Mouse (Mus musculus) B cell, adult 2 months (primary cell): Measurements from ENCODE around the gene Ctf1.

Experiments used
- DNase-seq, 2 experiments: peaks; one replicate each; pipeline ENCODE4 v3.0.0; 2022

The Ctf1 gene

GRCm38 (mm10) chr7:127712461-127713385 is at the start of gene Ctf1:
Gene Ctf1 (plus strand): TSS chr7:127712736.
- DNase-seq = peak; percentile 57 to 66

- no peak for DNase-seq
These were observed 49.6 kb upstream of the Ctf1 start for GRCm38 (mm10) chr7:127662926-127663325.

- DNase-seq = no peak
These were observed 46.4 kb upstream of the Ctf1 start for GRCm38 (mm10) chr7:127666066-127666654.

GRCm38 (mm10) chr7:127666679-127667078 is 45.9 kb upstream of the Ctf1 start:
- no peak for DNase-seq

GRCm38 (mm10) chr7:127667171-127667570 is 45.4 kb upstream of the Ctf1 start:
- DNase-seq = no peak

GRCm38 (mm10) chr7:127671880-127672774 is 40.4 kb upstream of the Ctf1 start:
- DNase-seq = no peak

GRCm38 (mm10) chr7:127672776-127673175 is 39.8 kb upstream of the Ctf1 start:
- DNase-seq = no peak

GRCm38 (mm10) chr7:127674977-127675376 is 37.6 kb upstream of the Ctf1 start:
- DNase-seq = peak; percentile 85

GRCm38 (mm10) chr7:127675391-127675811 is 37.1 kb upstream of the Ctf1 start:
- DNase-seq = no peak

GRCm38 (mm10) chr7:127677077-127677476 is 35.5 kb upstream of the Ctf1 start:
- DNase-seq = peak; percentile 78 to 81

- DNase-seq = no peak
These were observed 34.9 kb upstream of the Ctf1 start for GRCm38 (mm10) chr7:127677609-127678008.

GRCm38 (mm10) chr7:127678811-127679210 is 33.7 kb upstream of the Ctf1 start:
- DNase-seq = no peak

GRCm38 (mm10) chr7:127680541-127680940 is 32.0 kb upstream of the Ctf1 start:
- DNase-seq = no peak

- no peak for DNase-seq
These were observed 30.5 kb upstream of the Ctf1 start for GRCm38 (mm10) chr7:127681888-127682553.

- DNase-seq = no peak
These were observed 27.1 kb upstream of the Ctf1 start for GRCm38 (mm10) chr7:127685304-127686018.

- no peak for DNase-seq
These were observed 25.6 kb upstream of the Ctf1 start for GRCm38 (mm10) chr7:127686740-127687449.

- no peak for DNase-seq
These were observed 23.6 kb upstream of the Ctf1 start for GRCm38 (mm10) chr7:127688935-127689334.

GRCm38 (mm10) chr7:127689626-127690280 is 22.8 kb upstream of the Ctf1 start:
- DNase-seq = no peak

- no peak for DNase-seq
These were observed 21.1 kb upstream of the Ctf1 start for GRCm38 (mm10) chr7:127691221-127691989.

GRCm38 (mm10) chr7:127693290-127693689 is 19.2 kb upstream of the Ctf1 start:
- no peak for DNase-seq
